Mouse (Mus musculus): ENCODE data around the gene Ly6g6c.
A peak's percentile ranks its signal among the peaks of the same experiment; 100 is the strongest.
"Not testable (repeated sequence)": the region's sequence is repeated elsewhere in the genome, so short reads cannot be mapped to it uniquely, and the experiment has no call there.

The Ly6g6c gene

GRCm38 (mm10) chr17:35031880-35032279 lies 33.3 kb upstream of the Ly6g6c start:
- DNase-seq: no peak

DNA sequence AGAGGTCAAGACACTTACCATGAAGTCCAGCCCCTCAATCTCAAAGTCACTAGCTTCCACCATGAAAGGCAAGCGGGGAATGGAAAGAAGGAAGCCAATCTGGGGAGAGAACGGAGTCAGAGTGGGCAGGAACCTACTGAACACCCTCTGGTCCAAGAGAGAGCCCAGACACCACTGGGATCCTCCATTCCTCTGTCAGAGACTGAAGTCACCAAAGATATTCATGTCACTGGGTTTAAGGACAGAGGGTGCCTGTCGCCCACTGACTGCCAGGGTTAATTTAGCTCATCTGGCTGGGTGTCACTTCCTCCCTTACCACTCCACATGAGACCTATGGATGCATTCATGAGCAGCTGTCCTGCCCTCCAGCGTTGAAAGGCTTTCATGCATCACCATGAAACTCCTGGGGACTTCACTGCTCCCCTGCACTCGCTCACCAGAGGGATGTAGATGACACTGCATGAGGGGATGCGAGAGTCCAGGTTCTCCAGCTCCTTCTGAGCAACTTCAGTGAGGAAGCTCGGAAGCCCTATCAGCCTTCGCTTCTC lies 32.8 kb upstream of the Ly6g6c start:
- DNase-seq: no peak

- DNase-seq: not testable (repeated sequence)
Measured at GRCm38 (mm10) chr17:35033703-35034102, 31.5 kb upstream of the Ly6g6c start.

DNA sequence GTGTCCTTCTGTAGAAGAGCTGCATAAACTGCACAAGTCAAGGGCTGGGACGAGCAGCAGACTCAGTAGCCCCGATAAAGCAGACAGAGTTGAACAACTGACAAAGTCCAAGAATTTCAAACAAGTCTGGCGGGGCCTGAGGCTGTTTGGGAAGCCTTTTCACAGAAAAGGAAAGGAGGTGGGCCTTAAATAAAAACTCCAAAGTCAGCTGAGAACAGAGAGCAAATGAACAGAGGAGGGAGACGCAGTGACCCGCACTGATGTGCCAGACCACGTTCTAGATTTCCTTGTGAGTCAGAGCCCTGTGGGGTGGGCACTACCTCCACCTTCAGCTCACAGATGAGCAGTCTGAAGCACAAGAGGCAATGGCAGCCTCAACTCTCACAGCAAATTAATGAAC lies 30.3 kb upstream of the Ly6g6c start:
- no peak for DNase-seq

DNA sequence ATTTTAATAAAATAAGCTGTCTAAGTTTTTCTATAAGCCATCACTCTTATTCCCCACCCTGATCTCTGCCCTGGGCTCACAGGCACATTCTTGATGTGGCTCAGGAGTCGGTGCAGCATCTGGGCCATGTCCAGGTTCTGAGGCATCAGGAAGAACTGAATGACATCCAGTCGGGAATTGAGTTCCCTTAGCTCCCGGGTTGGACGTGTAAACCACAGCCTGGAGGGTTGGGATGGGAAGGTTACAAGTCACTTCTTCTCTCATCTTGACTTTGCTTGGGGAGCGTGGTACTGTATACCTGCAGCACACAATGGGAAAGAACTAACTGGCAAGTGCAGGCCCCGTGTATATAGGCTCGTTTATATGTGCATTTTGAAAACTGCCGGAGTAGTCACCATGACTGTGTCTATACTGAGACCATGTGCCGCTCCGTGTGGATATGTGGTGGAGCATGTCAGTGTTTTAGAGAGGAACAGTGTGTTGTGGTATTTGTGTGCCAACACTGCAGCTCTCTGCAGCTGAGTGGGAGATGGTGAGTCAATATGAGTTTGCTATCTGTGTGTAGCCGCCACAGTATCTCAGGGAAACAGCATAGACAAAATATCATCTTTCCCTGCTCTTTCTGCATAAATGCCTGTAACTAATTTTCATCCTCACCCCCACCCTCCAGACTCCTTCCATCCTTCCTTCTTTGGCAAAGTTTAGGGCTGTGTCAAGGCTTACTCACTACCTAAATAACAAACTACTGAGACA lies 25.9 kb upstream of the Ly6g6c start:
- no peak for DNase-seq

- DNase-seq: no peak
Measured at GRCm38 (mm10) chr17:35043794-35044193, 21.4 kb upstream of the Ly6g6c start.

DNA sequence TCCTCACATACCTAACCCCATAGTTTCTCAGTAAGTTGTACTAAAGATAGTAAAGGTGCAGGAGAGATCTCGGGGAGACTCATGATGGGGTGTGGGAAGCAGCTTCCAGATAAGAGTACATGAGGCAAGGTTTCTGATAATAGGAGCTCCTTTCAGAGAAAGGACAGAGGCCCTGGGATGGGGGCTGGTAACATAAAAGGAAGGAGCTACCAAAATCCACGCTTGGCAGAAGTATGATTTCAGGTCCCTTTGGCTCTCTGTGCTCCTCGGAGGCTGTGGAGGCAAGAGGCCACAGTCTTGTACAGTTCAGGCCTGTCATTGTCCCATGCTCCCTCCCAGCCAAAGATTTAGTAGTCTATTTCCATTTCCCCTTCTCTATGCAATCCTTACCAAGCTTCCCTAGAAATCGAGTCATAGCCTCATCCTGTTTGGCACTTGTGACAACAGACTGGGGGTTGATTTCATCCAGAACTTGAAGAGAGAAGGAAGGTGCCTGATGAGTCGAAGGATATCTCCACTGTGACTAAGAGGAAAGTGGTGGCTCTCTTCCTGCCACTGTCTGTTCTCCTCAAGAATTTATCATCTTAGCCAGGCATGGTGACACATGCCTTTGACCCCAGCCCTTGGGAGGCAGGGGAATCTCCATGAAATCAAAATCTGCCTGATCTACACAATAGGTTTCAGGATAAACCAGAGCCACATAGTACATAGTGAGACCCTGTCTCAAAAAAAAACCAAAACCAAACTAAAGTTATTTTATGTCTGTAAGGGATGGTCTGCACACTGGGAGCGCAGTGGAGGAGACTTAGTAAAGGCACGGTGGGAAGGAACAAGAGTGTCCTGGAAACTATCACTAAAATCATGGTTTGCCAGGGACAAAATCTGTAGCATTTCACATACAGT lies 20.0 kb upstream of the Ly6g6c start:
- no peak for DNase-seq

DNA sequence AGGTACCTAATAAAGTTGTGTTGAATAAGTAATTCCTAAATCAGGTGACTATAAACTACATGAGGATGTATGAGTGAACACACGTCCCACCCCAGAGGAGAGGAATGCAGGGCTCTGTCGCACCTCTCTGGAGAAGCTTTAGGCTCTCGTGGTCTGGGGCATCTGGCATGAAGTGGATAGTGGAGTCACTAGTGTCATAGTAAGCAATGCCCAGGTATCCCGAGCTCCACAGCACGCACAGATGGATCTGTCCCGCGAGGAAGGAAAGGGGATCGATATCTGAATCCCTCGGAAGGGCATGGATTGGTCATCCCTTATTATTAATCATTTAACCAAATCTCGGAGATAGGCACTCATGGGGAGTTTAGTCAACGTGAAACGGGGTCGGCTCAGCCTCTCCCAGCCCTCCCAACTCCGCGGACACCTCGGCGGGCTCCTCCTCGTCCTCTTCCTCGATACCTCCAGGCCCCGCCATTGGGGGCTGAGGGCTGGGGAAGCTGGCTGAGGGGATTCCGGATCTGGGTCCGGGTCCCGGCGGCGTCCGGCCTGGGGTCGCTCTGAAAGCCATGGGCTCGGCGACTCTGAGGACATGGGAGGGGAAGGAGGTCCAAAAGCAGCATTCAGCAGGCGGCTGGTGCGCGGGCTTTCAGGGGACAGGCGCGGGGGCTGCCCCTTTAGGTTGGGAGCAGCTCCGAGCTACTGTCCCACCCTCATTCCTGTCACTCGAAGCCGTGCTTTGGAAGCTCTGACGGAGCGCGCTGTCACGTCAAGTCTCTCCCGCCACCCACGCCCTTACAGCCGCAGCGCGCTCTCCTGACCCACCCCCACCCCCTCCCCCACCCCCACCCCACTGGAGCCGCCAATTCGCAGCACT lies 19.1 kb upstream of the Ly6g6c start:
- DNase-seq: peak; percentile 36

DNA sequence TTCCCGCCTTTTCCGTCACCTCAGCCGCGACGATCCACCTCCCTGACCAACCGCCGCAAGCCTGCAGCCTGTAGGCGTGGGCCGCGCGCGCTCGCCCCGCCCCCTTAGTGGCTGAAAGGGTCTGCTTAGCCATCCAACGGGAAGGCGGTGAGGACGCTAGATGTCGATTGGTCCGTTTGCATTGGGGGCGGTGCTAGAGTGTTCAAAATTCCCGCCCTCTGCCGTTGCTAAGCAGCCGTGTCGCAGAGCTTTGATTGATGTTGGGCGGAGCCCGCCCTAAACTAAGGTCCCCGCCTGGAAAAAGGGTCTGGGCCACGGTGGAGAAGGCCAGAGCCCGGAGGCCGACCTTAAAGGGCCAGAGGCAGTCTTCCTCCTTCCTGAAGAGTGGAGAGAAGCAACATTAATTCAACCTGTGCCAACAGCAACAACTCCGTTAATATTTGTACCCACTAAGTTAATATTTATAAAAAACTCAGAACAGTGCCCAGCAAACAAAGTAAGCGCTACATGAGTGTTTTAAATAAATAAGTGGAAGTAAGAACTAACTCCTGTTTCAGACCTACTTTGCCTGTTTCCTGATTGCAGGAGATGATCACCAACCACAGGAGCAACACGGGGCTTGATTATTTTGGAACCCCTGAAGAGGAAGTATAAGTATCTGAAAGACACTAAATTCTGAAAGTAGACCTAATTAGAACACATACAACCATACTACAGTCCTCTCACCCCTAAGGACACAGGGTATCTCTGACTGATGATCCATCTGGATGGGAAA lies 18.3 kb upstream of the Ly6g6c start, which contains the start of gene Msh5:
Msh5 (minus strand) TSS at position 65 of the 775 bp plus-strand sequence.
- peak; percentile 99 for DNase-seq

- DNase-seq: peak; percentile 92
Measured at GRCm38 (mm10) chr17:35047688-35048087, 17.5 kb upstream of the Ly6g6c start.

GRCm38 (mm10) chr17:35048149-35048931 lies 16.8 kb upstream of the Ly6g6c start:
- peak; percentile 46 for DNase-seq

DNA sequence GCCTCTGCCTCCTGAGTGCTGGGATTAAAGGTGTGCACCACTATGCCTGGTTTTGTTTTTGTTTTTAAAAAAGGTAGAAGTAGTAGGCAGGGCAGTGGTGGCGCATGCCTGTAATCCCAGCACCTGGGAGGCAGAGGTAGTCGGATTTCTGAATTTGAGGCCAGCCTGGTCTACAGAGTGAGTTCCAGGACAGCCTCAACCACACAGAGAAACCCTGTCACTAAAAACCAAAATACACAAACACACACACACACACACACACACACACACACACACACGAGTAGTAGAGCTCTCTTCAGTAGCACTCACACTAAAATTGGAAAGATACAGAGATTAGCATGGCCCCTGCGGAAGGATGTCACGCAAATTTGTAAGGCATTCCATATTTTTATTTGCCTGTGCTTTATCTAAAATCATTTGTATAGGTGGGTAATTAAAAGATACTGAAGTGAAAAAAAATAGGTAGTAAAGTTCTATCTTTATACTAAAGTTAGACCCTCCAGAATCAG lies 16.2 kb upstream of the Ly6g6c start:
- DNase-seq: no peak

DNA sequence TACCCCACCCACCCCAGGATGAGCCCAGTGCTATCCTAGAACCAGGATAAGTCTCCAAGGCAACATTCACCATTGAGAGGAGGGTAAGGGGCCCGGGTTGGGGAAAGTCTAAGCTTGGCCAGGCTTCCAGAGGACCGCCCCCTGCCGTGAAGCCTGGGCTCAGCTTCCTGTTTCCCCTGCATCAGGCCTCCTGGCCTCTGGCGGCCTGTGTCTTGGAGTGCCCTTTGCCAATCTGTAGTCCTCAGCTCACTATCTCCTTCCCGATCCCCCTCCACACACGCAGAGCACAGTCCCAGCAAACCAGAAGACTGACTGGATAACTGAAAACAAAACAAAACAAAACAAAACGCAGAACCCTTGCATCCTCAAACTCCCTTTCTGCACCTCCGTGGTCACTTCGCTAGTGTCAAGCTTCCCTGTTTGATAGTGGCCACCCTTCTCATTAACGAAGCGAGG lies 15.6 kb upstream of the Ly6g6c start, which contains the start of gene Clic1:
Clic1 (plus strand) TSS at position 406 of the 456 bp plus-strand sequence.
- DNase-seq: peak; percentile 60

DNA sequence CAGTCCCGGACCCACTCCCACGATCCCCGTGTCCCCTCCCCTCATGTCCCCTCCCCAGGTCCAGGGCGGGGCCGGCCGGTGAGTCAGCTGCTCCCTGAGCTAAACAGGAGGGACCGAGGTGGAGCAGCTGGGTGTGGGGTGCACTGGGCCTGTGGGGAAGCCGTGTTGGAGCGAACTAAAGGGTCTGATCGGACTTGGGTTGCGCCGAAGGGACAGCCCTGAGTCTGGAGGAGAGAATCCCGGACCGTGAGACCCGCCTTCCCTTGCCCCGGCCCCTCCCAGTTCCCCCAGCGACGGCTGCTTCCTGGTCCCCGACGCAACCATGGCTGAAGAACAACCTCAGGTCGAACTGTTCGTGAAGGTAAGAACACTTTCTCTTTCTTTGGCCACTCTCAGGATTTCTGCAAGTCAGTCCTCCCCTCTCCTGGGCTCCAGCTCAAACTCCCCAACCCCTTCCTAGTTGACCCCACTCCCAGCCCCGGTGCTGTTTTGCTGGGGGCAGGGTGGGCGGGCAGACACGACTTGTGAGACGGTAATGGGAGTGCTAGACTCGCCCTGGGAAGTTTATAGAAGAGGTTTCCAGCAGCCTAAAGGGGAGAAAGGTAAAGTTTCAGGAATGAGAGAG lies 14.9 kb upstream of the Ly6g6c start:
- DNase-seq: peak; percentile 82

DNA sequence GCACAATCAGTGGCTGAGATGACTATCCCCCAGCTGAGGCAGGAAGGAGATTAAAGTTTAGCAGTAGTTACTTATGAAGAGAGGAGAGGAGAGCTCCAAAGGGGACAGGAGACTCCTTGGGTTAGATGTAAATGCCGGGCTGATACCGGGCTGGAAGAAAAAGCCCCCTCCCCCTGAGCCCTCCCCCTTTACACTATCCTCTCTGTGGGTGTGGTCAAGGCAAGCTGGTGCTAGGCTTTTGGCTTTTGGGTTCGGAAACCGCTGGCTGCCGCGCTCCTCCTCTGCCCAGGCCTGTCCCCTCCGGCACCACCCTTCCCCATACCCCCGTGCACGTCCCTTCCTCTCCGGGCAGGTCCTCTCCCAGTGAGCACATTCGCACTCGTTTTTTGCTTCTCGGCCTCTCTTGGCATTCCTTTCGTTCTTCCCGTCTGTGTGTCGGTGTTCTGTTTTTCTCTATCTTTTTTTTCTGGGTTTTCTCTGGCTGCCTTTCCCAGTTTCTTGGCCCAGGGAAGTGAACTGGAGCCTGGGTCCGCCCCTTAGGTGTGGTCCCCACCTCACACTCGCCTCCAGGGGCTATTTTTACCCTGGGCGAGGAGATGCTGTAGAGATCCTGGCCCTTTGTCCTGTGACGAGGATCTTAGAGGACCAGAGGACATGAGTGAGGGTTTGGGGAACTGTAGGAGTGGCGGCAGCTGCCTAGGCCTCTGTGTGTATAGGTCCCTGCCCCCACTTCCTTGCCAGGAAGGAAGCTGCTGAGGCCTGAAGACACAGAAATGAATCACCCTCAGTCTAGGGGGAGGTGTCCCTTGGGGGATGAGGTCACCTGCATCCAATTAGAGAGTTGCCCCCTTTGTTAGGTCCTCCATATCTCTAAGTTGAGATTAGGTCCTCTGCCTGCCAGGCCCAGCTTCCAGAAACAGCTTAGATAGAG lies 13.8 kb upstream of the Ly6g6c start:
- DNase-seq: peak; percentile 85

GRCm38 (mm10) chr17:35052271-35052798 lies 12.9 kb upstream of the Ly6g6c start:
- DNase-seq: no peak

DNA sequence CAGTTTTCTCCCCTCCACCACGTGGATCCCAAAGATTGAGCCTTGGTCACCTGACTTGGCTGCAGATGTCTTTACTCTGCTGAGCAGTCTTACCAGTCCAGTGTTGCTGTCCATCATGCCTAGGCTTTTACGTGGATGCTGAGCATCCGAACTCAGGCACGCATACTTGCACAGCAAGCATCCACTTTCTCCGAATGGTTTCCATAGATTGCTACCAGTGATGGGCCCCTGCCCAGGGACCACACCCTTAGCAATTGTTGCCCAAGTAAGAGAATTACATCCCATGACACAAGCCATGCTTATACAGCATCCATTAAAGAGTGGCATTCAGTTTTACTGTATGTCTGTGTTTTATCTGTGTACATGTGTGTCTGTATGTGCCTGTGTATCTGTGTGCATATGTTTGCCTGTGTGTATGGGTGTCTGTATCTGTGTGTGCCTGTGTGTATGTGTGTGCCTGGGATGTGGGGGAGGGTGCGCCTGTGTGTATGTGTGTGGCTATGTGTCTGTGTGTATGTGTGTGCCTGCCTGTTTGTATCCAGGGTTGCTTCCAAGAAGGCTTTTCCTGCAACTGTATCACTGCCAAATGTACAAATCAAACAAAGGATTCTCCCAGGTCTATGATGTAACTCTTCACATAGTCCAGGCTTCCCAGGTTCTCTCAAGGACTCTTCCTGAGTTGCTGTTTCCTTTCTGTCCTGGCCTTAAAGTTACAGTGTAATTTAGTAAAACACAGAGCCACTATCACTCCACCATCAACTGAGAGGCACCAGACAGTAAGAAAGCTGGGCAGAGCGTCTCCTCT lies 9.3 kb upstream of the Ly6g6c start:
- DNase-seq: no peak

GRCm38 (mm10) chr17:35057090-35057489 lies 8.1 kb upstream of the Ly6g6c start:
- no peak for DNase-seq
